Mouse (Mus musculus) lung, postnatal 4 days (tissue): ENCODE data around the gene Myo1d.

Source experiments
- DNase-seq, 2 experiments: peaks; one replicate each; pipeline ENCODE4 v3.0.0; 2021

Myo1d gene

DNA sequence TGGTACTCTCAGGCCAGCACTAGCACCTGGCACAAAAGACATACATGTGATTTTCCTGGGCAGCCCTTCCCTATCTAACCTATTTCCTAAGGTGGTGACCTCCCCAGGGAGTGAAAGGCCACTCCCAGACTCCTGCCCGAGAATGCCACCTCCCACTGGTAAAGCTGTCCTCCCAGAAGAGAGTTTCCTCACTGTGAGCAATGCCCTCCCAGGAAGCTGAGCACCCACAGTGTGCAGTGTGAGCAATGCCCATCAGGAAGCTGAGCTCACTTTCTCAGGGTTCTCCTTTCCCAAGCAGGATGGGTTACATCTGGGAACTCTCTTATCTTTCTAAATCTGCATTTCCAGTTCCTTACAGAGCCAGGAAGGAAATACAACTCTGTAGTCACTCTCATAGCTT, 246.9 kb downstream of the Myo1d start:
- DNase-seq, result no peak

DNA sequence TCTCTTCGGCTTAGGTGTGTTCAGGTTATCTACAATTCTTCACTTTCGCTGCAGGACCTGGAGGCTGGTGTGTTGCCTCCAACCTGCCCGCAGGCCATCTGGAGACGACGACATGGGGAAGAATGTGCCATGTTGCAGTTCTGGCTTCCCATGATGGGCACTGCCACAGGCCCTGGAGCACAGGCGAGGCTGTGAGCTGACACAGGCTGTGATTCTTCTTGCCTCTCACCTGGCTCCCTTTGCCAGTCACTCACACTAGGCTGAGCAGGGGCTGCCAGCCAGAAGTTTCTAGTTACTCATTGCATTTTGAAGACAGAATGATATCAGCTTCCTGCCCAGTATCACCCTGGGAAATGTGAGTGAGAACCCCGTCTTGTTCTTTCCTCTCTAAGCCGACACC, 250.7 kb downstream of the Myo1d start:
- no peak for DNase-seq

DNA sequence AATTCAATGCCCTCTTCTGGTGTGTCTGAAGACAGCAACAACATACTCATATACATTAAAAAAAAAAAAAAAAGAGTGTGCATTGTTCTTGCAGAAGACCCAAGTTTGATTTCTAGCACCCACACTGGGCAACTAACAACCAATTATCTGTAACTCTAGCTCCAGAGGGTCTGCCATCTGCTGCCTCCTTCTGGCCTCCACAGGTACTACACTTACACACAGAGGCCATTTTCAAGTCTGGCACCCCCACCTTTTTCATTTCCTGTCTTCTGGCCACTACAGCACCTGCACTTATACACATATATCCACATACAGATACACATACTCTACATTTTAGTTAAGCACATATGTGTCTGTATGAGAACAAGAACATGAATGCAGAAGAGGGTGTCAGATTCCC, 252.1 kb downstream of the Myo1d start:
- DNase-seq, result no peak

DNA sequence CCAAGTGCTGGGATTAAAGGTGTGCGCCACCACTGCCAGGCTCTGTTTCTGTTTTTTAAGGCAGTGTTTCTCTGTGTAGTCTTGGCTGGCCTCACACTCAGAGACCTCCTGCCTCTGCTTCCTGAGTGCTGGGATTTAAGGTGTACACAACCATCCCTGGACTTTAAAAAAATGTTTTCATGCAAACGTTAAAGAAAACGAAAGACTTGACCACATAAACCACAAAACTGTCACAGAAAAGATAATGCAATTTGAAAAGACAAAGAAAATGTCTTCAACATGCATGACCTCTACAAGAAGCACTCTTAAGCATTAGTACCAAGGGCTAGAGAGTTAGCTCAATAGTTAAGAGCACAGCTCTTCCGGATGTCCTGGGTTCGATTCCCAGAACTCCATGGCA, 255.6 kb downstream of the Myo1d start:
- no peak for DNase-seq

DNA sequence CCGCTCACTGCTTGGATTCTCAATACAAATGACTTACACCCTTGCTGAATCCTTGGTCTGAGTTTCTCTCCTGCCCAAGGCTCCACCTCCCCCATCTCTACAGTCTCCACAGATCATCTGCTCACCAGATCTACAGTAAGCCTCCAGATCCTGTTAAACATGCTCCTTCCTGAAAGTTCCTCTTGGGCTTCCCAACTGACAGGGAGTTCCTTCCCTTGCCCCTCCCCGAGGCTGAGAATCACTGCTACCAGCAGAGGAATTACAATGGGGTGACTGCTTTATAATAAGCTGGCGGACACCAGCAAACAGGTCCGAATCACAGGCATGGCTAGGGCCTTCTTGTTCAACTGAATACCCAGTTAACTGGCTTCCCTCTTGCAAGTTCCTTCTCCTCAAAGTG, 256.4 kb downstream of the Myo1d start:
- peak in 1 of 2 experiments; percentile 44 for DNase-seq

DNA sequence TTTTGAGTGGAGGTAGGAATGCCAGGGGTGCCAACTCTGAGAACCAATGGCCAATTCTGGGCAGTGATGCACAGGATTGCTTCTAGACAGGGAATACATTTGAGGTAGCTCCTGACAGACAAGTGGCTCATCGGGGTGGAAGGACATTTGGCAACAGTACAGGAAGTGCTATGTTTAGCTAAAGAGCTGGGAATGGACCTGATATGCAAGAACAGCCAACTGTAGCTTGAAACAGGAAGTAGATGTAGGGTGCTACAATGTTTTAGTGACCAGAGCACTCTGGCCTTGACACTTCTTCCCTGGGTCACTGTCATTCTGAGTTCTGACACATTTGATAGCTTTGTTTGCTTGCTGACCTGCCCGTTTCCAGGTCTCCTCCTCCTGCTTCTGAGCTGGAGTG, 257.0 kb downstream of the Myo1d start:
- DNase-seq, result no peak

DNA sequence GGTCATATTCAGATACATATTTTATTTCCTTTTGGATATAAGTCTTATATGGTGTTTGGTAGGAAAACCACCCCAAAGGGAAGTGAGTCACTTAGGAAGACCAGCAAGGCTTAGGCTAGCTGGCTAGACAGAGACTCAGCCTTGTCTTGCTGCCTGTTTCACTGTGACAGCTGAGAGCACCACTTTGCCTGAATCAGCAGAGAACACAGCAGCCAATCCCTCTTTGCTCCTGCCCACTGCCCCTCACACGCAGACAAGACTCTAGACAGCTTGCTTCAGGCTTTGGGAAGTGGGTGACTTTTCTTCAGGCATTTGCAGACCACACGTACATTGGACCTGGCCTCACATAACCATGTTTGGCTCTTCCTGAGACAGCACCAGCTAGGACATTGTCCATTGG, 258.7 kb downstream of the Myo1d start:
- no peak for DNase-seq

DNA sequence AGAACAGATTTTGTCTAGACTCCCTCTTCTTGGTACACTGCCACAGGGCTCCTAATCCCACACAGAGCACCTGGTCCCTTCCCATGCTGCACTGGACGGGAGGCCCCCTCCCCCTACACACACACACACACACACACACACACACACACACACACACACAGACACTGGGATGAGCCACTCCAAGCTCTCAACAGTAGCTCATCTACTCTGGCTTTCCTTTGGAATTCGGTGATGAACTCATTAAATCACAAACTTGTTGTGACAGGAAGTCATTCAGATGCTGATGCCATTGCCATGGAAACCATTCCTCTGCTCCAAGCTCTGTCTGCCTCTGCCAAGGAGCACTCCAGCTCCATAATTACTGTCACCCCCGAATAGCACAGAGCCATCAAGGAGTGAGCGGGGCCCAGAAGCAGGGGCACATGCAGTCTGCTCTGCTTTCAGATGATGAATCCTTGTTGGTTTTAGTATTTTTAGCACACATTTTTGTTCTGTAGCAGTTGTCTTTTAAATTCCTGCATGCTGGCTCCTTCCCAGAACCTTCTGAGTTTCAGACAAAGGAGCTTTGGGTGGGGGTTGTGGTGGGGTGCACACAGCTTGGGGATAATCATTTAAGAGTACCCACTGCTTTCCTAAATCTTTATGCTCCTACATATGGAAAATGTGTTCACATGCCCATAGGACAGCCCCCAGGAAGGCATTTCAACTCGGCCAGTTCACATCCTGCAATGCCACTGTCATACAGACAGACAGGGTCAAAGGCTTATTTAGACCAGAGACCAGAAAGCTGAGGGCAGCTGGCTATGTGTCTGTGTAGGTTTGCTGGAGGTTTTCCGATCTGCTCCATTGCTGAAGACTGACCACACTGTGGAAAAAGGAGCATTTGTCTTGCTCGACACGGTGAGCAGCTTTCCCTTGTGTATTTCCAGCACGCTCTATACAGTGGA, 261.1 kb downstream of the Myo1d start:
- DNase-seq, result peak in 1 of 2 experiments; percentile 33

DNA sequence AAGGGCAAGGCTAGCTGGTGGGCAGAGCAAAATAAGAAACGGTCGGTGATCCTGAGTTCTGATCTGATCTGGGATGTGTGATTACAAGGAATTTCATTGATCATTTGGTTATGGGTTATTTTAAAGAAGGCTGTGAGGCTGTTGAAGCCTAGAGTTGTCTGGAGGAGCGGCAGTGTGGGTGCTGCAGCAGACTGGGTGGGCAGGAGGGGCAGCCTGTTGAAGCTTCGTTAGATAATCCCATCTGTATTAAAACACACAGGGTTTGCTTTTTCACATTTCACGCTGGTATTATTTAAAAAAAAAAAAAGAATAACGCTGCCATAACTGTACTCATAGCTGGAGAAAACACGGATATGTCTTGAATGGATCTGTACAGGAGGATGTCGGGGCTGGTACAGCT, 263.9 kb downstream of the Myo1d start:
- DNase-seq, result no peak

DNA sequence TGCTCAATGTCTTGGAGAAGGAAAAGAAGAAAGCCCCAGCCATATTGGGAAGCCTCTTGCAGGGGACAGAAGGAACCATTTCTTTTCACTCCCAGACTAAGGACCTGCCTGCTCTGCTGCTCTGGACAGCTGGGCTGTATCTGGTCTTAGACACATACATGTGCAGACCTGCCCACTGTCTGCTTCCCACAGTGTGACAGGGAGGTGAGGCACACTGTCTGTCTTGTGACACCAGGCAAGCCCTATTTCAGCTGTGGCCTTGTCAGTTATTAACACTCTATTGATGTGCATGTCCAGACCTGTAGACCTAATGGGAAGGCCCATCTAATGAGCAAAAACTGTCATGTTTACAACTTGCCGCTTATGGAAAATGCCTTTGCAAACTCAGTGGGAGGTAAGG, 264.5 kb downstream of the Myo1d start:
- no peak for DNase-seq

DNA sequence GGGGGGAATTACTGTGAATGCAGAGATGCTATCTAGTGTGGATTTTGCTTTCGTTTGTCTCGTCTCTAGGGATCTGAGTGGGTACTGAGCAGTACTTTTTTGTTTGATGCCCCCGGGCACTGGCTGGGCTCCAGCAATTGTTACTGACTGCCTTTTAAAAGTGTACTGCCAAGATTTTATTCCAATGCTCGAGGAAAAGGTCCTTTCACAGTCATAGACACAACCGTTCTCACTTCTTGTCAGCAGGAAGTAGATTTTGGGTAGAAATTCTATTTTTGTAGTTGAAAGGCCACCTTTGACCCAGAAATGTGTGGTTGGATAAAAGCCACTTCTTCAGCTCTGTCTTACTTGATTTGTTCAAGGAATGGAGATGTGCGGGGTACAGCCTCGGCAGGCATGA, 266.0 kb downstream of the Myo1d start:
- DNase-seq, result no peak

DNA sequence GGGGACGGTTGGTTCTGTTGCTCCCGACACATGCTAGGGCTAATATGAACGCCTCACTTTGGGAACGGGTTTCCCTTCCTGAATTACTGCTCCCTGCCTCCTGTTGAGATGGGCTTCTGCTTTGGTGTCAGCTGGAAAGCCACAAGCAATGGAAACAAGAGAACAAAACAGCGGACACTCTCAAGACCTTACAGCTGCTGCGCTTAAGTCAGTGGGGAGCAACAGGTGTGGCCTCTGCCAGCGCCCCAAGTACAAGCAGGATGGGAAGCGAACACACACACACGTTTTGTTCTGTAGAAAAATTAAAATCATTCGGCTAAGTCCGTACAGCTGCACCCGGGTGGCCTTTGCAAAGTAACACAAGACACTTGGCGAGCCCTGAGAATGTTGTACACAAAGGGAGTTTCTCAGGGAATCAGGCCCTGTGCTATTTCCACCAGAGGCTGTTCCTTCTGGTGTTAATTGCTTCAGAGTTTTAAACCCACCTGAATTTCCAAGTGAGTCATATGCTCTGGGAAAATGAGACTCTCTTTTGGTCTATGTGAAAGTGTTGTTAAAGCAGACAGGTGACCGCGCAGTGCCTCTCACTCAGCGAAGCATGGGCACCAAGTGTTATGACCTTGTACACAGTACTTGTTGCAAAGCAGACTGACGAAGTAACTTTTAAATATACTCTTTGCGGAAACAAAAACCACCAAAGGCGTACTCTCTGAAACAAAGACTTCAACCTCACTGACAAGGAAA, 267.3 kb downstream of the Myo1d start:
- DNase-seq, result no peak

DNA sequence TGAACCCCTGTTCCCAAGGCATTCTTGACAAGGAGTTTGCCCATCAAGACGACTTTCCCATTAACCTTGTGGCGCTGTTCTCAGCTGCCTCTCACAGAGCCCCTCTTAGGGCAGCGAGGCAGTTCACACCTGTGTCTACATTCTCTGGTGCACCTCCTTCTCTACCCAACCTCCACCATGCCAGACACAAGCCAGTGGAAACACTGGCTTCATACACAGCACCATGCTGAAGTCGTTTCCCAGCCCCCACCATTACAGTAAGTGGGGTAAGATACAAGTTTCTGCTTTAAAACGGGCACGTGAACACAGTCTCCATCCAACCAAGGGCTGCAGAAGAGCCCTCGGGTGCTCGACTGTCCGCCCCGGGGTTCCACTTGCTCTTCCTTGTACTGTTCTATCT, 269.7 kb downstream of the Myo1d start:
- no peak for DNase-seq

DNA sequence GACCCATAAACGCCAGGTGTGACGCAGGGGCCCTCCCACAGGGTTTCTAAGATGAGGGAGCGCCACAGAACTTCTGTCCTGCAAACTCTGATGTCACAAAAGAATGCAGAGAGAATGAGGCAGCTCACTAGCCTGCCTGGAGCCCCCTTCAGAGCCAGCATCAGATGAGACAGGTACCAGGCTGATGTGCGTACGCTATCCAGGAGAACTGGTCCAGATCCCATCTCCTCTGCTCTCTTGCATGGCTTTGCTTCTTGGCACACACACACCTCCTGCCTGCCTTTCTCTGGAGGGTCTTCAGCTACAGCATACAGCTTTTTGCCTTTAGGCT, 270.7 kb downstream of the Myo1d start:
- no peak for DNase-seq

DNA sequence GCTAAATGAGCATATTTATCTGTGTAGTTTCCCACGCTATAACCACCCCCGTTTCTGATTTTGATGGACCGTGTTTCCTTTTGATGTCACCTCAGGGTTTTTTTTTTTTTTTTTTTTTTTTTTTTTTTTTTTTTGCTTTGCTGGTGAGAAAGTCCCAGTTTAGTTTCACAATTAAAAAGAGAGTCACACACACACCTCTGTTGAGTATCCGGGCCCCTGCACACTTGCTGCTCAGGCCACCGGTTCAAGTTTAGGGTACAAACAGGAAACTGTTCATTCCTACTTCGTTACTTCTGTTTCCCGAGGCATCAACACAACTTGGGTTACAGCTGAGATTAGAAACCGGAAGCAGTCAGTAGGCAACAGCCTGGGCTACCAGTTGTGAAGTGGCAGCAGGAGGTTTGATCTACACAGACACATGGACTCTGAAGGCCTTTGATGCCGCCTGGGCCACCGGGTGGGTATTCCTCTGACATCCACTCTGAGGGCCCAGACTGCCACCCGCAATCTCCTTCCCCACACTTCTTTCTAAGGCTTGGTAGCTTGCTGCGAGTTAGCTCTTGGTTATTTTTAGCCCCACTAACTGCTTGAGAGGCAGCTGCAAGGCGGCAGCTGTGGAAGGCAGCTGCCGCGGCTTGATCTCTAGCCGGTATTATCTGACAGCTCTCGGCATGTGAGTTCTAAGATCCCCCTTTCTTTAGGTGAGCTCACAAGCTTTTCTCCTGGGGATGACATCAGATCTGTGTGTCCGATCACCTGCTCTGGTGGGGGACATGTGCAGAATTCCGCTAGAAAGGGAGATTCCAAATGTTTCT, 271.3 kb downstream of the Myo1d start:
- peak; percentile 44 to 51 for DNase-seq

DNA sequence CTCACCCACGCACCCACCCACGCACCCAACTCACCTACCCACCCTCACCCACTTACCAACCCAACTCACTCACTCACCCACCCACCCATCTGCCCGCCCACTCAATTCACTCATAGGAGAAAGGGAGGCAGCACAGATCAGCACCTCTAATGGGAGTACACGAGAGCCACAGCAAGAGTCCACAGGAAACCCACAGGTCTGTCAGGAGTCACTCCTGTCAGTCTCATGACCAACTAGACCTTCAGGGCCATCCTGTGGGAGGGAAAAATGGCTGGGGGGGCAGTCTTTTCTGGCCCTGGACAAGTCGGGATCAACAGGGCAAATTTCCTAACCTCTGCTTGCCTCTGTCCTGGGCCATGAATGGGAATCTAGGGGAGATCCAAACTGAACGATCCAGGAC, 272.0 kb downstream of the Myo1d start:
- no peak for DNase-seq

DNA sequence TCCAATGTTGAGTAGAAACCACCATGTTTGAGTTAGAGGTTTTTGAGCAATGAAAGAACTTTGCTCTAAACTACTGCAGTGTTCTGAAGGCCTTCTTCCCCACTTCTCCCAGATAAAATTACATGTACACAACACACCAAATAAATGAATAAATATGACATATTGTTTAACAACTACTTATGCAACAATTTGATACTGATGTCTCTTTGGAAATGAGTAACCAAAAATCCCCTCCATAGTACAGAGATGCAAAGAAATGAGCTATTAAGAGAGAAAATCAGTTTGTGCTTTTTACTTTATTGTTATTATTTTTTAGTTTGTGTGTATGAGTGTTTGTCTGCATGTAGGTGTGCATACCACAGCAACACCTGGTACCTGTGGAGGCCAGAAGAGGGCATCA, 273.3 kb downstream of the Myo1d start:
- no peak for DNase-seq

DNA sequence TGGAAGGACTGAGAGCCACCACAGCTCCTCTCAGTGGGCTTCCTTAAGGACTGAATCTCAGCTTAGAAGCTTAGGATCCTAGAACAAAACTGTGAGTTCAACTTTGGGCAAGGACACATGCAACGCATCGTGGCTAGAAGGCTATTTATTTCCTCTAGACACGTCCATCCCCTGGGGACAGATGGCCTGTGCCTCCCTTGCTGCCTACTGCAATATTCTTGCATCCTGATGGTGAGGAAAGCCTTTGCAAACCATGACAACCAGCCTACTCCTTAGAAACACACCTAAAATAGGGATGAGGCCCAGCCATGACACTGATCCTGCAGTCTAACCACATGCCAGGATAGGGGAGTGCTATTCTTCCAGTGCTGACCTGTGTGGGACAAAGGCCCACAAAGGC, 274.2 kb downstream of the Myo1d start:
- no peak for DNase-seq

DNA sequence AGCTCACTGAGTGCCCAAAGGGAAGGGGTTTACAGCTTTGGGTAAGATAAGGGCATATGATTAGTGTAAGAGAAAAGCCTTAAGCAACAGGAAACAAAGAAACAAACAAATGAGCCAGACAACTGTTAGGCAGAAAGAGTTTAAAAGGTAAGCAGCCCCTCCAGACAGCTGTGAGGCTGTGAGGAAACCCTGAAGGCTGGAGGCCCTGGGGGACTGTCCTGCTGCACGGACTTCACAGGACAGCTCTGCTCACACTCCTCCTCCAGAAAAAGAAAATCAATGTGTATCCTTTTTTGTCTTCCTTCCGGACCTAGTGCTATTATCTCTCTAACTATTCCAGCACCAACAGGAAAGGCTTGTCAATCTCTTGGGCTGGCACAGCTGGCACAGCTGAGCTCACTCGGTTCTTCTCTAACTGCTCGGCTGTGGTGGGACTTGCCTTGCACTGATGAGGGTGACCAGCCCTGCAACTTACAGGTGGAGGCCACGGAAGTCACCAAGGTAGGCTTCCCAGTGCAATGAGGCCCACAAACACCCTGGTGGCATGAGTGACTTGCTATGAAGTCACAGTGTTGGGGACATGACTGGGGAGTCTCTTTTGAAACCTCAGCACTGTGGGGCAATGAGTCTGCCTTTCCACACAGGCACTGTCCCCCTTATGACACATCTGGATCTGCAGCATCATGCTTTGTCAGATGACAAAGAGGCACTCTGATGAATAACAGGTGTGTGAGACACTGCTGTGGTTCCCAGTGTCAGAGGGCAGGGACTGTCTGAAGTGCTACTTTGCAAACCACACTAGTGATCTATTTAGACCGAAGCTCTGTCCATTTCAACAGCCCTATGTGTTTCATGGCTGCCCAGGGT, 275.1 kb downstream of the Myo1d start:
- DNase-seq, result no peak

DNA sequence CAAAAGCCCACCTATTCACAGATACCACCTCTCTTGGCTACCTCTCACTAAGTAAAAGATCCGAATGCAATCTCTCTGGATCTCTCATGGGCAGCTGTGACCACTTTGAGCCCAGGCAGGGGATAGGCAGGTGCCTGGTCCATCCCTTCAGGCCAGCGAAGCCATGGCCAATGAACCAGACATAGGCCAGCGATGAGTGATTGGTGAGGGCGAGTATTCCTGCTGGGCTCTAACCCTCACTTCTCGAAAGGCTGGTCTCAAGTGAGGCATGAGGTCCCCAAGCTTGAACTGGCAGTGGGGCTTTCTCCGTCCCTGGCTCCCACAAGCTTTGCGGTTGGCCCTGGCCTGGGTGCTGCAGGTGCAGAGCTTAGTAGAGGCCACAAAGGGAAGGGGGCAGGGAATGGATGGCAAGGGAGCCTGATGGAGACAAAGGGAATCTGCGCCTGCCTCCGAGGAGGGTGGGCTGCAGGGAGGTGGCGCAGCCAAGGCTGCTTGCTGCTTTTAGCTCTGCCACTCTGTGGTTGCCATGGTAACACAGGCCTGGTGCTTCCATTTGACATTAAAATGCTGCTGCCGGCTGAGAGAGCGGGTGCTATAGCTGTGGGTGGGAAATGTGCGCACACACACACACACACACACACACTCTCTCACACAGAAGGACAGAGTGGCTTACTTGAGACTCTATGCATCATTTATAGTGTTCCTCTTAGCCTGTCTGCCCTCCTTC, 275.9 kb downstream of the Myo1d start:
- no peak for DNase-seq

DNA sequence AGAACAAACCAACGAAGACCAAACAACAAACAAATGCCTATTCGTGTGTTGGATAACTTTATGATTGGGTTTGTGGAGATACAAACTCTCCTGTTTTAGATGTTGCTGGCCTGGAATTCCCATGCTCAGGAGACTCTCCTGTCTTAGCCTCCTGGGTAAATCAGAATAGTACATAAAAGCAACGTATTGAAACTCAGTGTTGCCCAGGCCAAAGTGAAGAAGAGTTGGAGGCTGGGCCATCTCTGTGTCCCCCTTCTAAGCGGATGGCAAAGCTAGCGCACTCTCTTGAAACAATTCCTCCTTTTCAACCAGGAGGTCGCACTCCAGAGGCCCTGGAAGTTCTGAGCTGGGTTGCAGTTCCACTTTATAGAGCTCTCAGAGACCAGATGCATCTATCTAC, 276.5 kb downstream of the Myo1d start:
- no peak for DNase-seq

DNA sequence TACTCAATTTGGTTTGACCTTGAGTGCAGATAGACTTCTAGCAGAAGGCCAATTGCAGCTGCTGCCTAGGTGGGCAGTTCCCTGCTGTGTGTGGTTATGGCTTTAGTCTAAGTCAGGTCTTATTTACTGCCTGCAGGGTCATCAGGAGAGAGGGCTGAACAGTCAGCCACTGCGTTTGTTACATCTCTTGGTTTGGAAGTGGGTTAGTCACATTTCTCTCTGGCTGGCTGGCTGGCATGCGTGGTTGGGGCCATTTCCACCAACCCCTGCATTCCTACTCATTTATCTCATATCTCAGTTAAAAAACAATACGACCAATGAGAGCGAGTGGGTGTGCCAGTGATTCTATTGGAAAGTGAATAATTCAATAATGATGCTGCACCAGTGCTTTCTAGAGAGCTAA, 280.3 kb downstream of the Myo1d start:
- DNase-seq, result no peak
